Mouse (Mus musculus): Measurements from ENCODE around the gene Tacc3. TPM values are rescaled to one million over a fixed set of nuclear protein-coding genes. Genes with fewer than 3 reads are reported as not detected.

Gene Tacc3
- polyA plus RNA-seq, 1 experiment from 2014 or later, result 172 TPM

GRCm38 (mm10) chr5:33658664-33659050, 729 bp downstream of the Tacc3 start:
- Histone ChIP-seq H3K36me3 (peaks cover 13% of the 10 kb centered on the region), H3K4me3 (replicated peaks) (peak overlapping the region; percentile 76), H3K4me1 (replicated peaks) (peaks cover 19% of the 10 kb centered on the region), H3K27me3 (replicated peaks) (no peaks in the 10 kb centered on the region), H3K4me2 (replicated peaks) (peak overlapping the region; percentile 68), H3K27ac (peak overlapping the region; percentile 48; the same call in 1 of the 2 replicates), H3K9me3 (no peaks in the 10 kb centered on the region), H3K9ac (peak overlapping the region; percentile 61)
- under 1% methylated on average over 26 of the region's 26 CpGs for WGBS
- peak; percentile 6 for ATAC-seq

GRCm38 (mm10) chr5:33668223-33668622, 10.3 kb downstream of the Tacc3 start:
- no peak for ATAC-seq
- peaks cover 47% of the 10 kb centered on the region for H3K36me3 ChIP-seq

GRCm38 (mm10) chr5:33671659-33672058, 13.7 kb downstream of the Tacc3 start:
- no peak for ATAC-seq
- H3K4me3 ChIP-seq (replicated peaks), result no peak overlapping the region
- WGBS, result 68% methylated on average over 5 of the region's 5 CpGs
- H3K36me3 ChIP-seq, result peaks cover 39% of the 10 kb centered on the region
- no peak overlapping the region for H3K4me2 ChIP-seq (replicated peaks)
- H3K27ac ChIP-seq, result no peak overlapping the region
- H3K4me1 ChIP-seq (replicated peaks), result no peaks in the 10 kb centered on the region
- no peaks in the 10 kb centered on the region for H3K9me3 ChIP-seq
- H3K27me3 ChIP-seq (replicated peaks), result no peaks in the 10 kb centered on the region
- H3K9ac ChIP-seq, result no peak overlapping the region

More at GRCm38 (mm10) chr5:33668223-33668622, 10.3 kb downstream of the Tacc3 start:
- Histone ChIP-seq H3K27ac (no peak overlapping the region), H3K4me1 (replicated peaks) (no peaks in the 10 kb centered on the region), H3K4me3 (replicated peaks) (no peak overlapping the region), H3K27me3 (replicated peaks) (no peaks in the 10 kb centered on the region), H3K9me3 (no peaks in the 10 kb centered on the region), H3K9ac (no peak overlapping the region), H3K4me2 (replicated peaks) (no peak overlapping the region)

GRCm38 (mm10) chr5:33674439-33674838, 16.5 kb downstream of the Tacc3 start:
- no peak overlapping the region for H3K9ac ChIP-seq
- no peak overlapping the region for H3K4me2 ChIP-seq (replicated peaks)
- no peaks in the 10 kb centered on the region for H3K27me3 ChIP-seq (replicated peaks)
- WGBS, result 71% methylated on average over 3 of the region's 3 CpGs
- H3K4me1 ChIP-seq (replicated peaks), result no peaks in the 10 kb centered on the region
- no peaks in the 10 kb centered on the region for H3K9me3 ChIP-seq
- H3K4me3 ChIP-seq (replicated peaks), result no peak overlapping the region
- no peak overlapping the region for H3K27ac ChIP-seq
- peak; percentile 65 for ATAC-seq
- H3K36me3 ChIP-seq, result peaks cover 15% of the 10 kb centered on the region

GRCm38 (mm10) chr5:33675964-33676363, 18.0 kb downstream of the Tacc3 start:
- H3K4me3 ChIP-seq (replicated peaks), result no peak overlapping the region
- H3K9me3 ChIP-seq, result no peaks in the 10 kb centered on the region
- no peak for ATAC-seq
- H3K4me2 ChIP-seq (replicated peaks), result no peak overlapping the region
- H3K36me3 ChIP-seq, result peaks cover 4% of the 10 kb centered on the region; the same call in 1 of the 2 replicates
- WGBS, result 4% methylated on average over 1 of the region's 1 CpGs
- no peak overlapping the region for H3K9ac ChIP-seq
- no peak overlapping the region for H3K27ac ChIP-seq
- no peaks in the 10 kb centered on the region for H3K4me1 ChIP-seq (replicated peaks)
- H3K27me3 ChIP-seq (replicated peaks), result no peaks in the 10 kb centered on the region

- no peak overlapping the region for H3K9ac ChIP-seq
- ATAC-seq, result no peak
- no peak overlapping the region for H3K4me2 ChIP-seq (replicated peaks)
- no peaks in the 10 kb centered on the region for H3K9me3 ChIP-seq
- WGBS, result 75% methylated on average over 5 of the region's 5 CpGs
- H3K36me3 ChIP-seq, result no peaks in the 10 kb centered on the region
- H3K27ac ChIP-seq, result no peak overlapping the region
- H3K27me3 ChIP-seq (replicated peaks), result no peaks in the 10 kb centered on the region
- H3K4me3 ChIP-seq (replicated peaks), result no peak overlapping the region
- H3K4me1 ChIP-seq (replicated peaks), result no peaks in the 10 kb centered on the region
Observed at GRCm38 (mm10) chr5:33678244-33678643, 20.3 kb downstream of the Tacc3 start.

- Histone ChIP-seq H3K27ac (no peak overlapping the region), H3K4me2 (replicated peaks) (no peak overlapping the region), H3K4me3 (replicated peaks) (no peak overlapping the region), H3K36me3 (no peaks in the 10 kb centered on the region), H3K9me3 (no peaks in the 10 kb centered on the region), H3K27me3 (replicated peaks) (no peaks in the 10 kb centered on the region), H3K9ac (no peak overlapping the region), H3K4me1 (replicated peaks) (no peaks in the 10 kb centered on the region)
- no peak for ATAC-seq
- WGBS, result 65% methylated on average over 3 of the region's 3 CpGs
Observed at GRCm38 (mm10) chr5:33681044-33681443, 23.1 kb downstream of the Tacc3 start.

GRCm38 (mm10) chr5:33681611-33682388, 23.9 kb downstream of the Tacc3 start:
- no peak overlapping the region for H3K27ac ChIP-seq
- 79% methylated on average over 15 of the region's 15 CpGs for WGBS
- H3K27me3 ChIP-seq (replicated peaks), result no peaks in the 10 kb centered on the region
- H3K9me3 ChIP-seq, result no peaks in the 10 kb centered on the region
- no peak overlapping the region for H3K9ac ChIP-seq
- no peak overlapping the region for H3K4me3 ChIP-seq (replicated peaks)
- no peaks in the 10 kb centered on the region for H3K4me1 ChIP-seq (replicated peaks)
- H3K4me2 ChIP-seq (replicated peaks), result no peak overlapping the region
- no peaks in the 10 kb centered on the region for H3K36me3 ChIP-seq
- no peak for ATAC-seq

GRCm38 (mm10) chr5:33682963-33683362, 25.0 kb downstream of the Tacc3 start:
- Histone ChIP-seq H3K9me3 (no peaks in the 10 kb centered on the region), H3K27ac (no peak overlapping the region), H3K4me1 (replicated peaks) (no peaks in the 10 kb centered on the region), H3K9ac (no peak overlapping the region), H3K36me3 (no peaks in the 10 kb centered on the region), H3K4me3 (replicated peaks) (no peak overlapping the region), H3K27me3 (replicated peaks) (no peaks in the 10 kb centered on the region), H3K4me2 (replicated peaks) (no peak overlapping the region)
- WGBS, result 87% methylated on average over 4 of the region's 4 CpGs
- no peak for ATAC-seq

GRCm38 (mm10) chr5:33683897-33684652, 26.1 kb downstream of the Tacc3 start:
- peak; percentile 48 for ATAC-seq
- no peak overlapping the region for H3K27ac ChIP-seq
- WGBS, result 45% methylated on average over 7 of the region's 7 CpGs
- H3K9ac ChIP-seq, result no peak overlapping the region
- 0 out of 2 replicates have a peak, but pooled peaks cover 4% of the 10 kb centered on the region for H3K4me1 ChIP-seq (replicated peaks)
- no peak overlapping the region for H3K4me3 ChIP-seq (replicated peaks)
- H3K4me2 ChIP-seq (replicated peaks), result no peak overlapping the region
- no peaks in the 10 kb centered on the region for H3K36me3 ChIP-seq
- H3K27me3 ChIP-seq (replicated peaks), result no peaks in the 10 kb centered on the region
- H3K9me3 ChIP-seq, result no peaks in the 10 kb centered on the region

GRCm38 (mm10) chr5:33684932-33685331, 27.0 kb downstream of the Tacc3 start:
- no peak overlapping the region for H3K4me3 ChIP-seq (replicated peaks)
- H3K36me3 ChIP-seq, result no peaks in the 10 kb centered on the region
- 89% methylated on average over 4 of the region's 4 CpGs for WGBS
- no peak overlapping the region for H3K9ac ChIP-seq
- no peak overlapping the region for H3K27ac ChIP-seq
- no peak for ATAC-seq
- no peak overlapping the region for H3K4me2 ChIP-seq (replicated peaks)
- no peaks in the 10 kb centered on the region for H3K27me3 ChIP-seq (replicated peaks)
- H3K4me1 ChIP-seq (replicated peaks), result peaks cover 12% of the 10 kb centered on the region
- H3K9me3 ChIP-seq, result no peaks in the 10 kb centered on the region

- Histone ChIP-seq H3K4me3 (replicated peaks) (no peak overlapping the region), H3K9me3 (no peaks in the 10 kb centered on the region), H3K36me3 (no peaks in the 10 kb centered on the region), H3K4me1 (replicated peaks) (peaks cover 18% of the 10 kb centered on the region), H3K4me2 (replicated peaks) (no peak overlapping the region), H3K9ac (no peak overlapping the region), H3K27me3 (replicated peaks) (no peaks in the 10 kb centered on the region), H3K27ac (no peak overlapping the region)
- 69% methylated on average over 4 of the region's 4 CpGs for WGBS
- ATAC-seq, result no peak
Observed at GRCm38 (mm10) chr5:33687142-33687541, 29.2 kb downstream of the Tacc3 start.
